19 mouse cellular contexts compared by ENCODE assay signal in genomic region chr6:81731631-81732030, GRCm38 (mm10).
"Had no signal": no experiment of that assay in that cellular context is flagged by ENCODE, and none has a peak within 500 bp of the region (broad histone marks: within the 10 kb centered on the region; RNA-seq: fewer than 3 reads in every experiment).

No protein-coding gene starts in this region.

- H3K36me3 ChIP-seq: limb, embryonic 10.5 days; limb, embryonic 13.5 days; liver, embryonic 12.5 days; liver, embryonic 15.5 days; lung, embryonic 15.5 days had no signal

- ATAC-seq: liver, embryonic 12.5 days had no signal

- H3K9ac ChIP-seq: limb, embryonic 13.5 days; liver, embryonic 12.5 days; liver, embryonic 15.5 days; lung, embryonic 15.5 days had no signal

- H3K4me2 ChIP-seq: limb, embryonic 13.5 days; liver, embryonic 12.5 days; liver, embryonic 15.5 days; lung, embryonic 15.5 days; midbrain, embryonic 11.5 days had no signal

- H3K27me3 ChIP-seq: limb, embryonic 13.5 days; liver, embryonic 12.5 days; liver, embryonic 15.5 days; lung, embryonic 15.5 days had no signal

- H3K9me3 ChIP-seq: limb, embryonic 10.5 days; limb, embryonic 13.5 days; liver, embryonic 12.5 days; liver, embryonic 15.5 days; lung, embryonic 15.5 days had no signal

- DNase-seq: kidney, adult 2 months; kidney, postnatal 25 days; layer of hippocampus, adult 9-11 months; liver; lung, adult 18-20 months; lung, postnatal 4 days; midbrain, embryonic 14.5 days; right cerebral cortex, adult 18-20 months; right cerebral cortex, postnatal 14 days; right cerebral cortex, postnatal 4 days; thymus, postnatal 25 days had no signal

- H3K27ac ChIP-seq: kidney, postnatal 0 days; layer of hippocampus, adult 2 months; limb, embryonic 10.5 days; limb, embryonic 13.5 days; liver, embryonic 12.5 days; liver, embryonic 15.5 days; lung, embryonic 15.5 days had no signal

- H3K4me3 ChIP-seq: layer of hippocampus, adult 2 months; limb, embryonic 10.5 days; limb, embryonic 13.5 days; liver, embryonic 12.5 days; liver, embryonic 15.5 days; lung, embryonic 15.5 days had no signal

- H3K4me1 ChIP-seq: limb, embryonic 10.5 days; limb, embryonic 13.5 days; liver, embryonic 12.5 days; liver, embryonic 15.5 days; lung, embryonic 15.5 days had no signal
